Mouse (Mus musculus) embryonic fibroblast, embryonic 13.5 days (primary cell): ENCODE results near the gene Sin3a. TPM values are rescaled to one million over a fixed set of nuclear protein-coding genes. Genes with fewer than 3 reads are reported as not detected.
A peak's percentile ranks its signal among the peaks of the same experiment; 100 is the strongest.

Experiments
- H3K27ac ChIP-seq: 2 replicates; pipeline ENCODE4 v1.5.1; 2012; ENCODE audit warnings: low read length, control low read depth, inconsistent platforms; ENCODE audit not compliant: insufficient read depth
- H3K4me1 ChIP-seq: 2 replicates; pipeline ENCODE4 v1.6.1; 2011; ENCODE audit warnings: low read length; ENCODE audit not compliant: control insufficient read depth, insufficient read depth
- H3K4me3 ChIP-seq: 2 replicates; pipeline ENCODE4 v1.5.1; 2011; ENCODE audit warnings: mild to moderate bottlenecking, control low read depth, low read length; ENCODE audit not compliant: insufficient read depth
- CTCF ChIP-seq: IDR thresholded peaks from 2 replicates; pipeline ENCODE4 v1.5.1; 2011; ENCODE audit warnings: mild to moderate bottlenecking, control low read depth, low read length, moderate library complexity, borderline replicate concordance; ENCODE audit not compliant: insufficient read depth
- POLR2A ChIP-seq: IDR thresholded peaks from 2 replicates; pipeline ENCODE4 v1.6.1; 2011; ENCODE audit warnings: low read depth, mild to moderate bottlenecking, control low read depth, low read length, moderate library complexity
- polyA plus RNA-seq: library from polyadenylated mRNA; stranded (reverse); fragments of >200 nt; gene quantifications from 2 replicates; pipeline ENCODE4 v1.2.4, GENCODE M21; 2011; ENCODE audit warnings: low read depth; ENCODE audit not compliant: missing spikeins, insufficient read length

The Sin3a gene
- polyA plus RNA-seq, 1 experiment: 49.7 TPM

- TF ChIP-seq POLR2A (peak; percentile 86), CTCF (no peak)
- H3K4me1 ChIP-seq: no peaks in the 10 kb centered on the region
- H3K27ac ChIP-seq: peak overlapping the region; percentile 80
- H3K4me3 ChIP-seq: peak overlapping the region; percentile 81
Measured at GRCm38 (mm10) chr9:57073790-57074094, 1.9 kb downstream of the Sin3a start.

DNA sequence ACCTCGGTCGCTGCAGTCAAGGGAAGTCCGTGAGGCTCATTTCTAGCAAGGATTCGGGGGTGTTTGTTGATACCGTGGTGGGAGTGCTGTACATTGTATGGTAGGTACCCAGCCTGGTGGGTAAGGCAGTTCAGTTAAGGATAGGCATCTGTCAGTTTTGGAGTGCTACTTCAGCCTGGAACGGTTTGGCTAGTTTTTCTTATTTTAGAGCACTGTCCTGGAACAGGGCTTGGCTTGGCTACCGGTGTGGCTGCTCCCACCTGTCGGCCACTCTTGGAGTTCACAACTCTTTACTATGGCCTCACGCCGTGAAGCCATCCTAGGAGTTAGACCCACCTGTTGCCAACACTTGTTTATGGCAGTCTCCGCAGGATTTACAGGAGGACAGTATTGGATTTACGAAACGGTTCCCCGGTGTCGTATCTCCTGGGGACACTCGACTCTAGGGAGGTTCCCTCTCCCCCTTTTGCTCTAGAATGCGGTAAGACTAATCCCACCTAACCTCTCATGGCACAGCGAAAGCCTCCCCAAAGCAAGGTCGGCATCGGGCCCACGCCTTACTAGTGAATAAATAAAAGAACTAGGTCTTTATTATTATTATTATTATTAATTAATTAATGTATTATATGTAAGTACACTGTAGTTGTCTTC is 2.5 kb downstream of the Sin3a start:
- peak overlapping the region; percentile 80 for H3K27ac ChIP-seq
- TF ChIP-seq CTCF (no peak), POLR2A (no peak)
- H3K4me1 ChIP-seq: no peaks in the 10 kb centered on the region
- H3K4me3 ChIP-seq: peak overlapping the region; percentile 81

GRCm38 (mm10) chr9:57074822-57075603 is 3.2 kb downstream of the Sin3a start:
- Histone ChIP-seq H3K4me1 (no peaks in the 10 kb centered on the region), H3K27ac (peak overlapping the region; percentile 53), H3K4me3 (peak overlapping the region; percentile 81)
- TF ChIP-seq POLR2A (no peak), CTCF (no peak)

- TF ChIP-seq POLR2A: peak; percentile 53
- TF ChIP-seq CTCF: no peak
- H3K27ac ChIP-seq: peak overlapping the region; percentile 53
- H3K4me1 ChIP-seq: no peaks in the 10 kb centered on the region
- H3K4me3 ChIP-seq: peak overlapping the region; percentile 81
Measured at GRCm38 (mm10) chr9:57075681-57076381, 4.0 kb downstream of the Sin3a start.

DNA sequence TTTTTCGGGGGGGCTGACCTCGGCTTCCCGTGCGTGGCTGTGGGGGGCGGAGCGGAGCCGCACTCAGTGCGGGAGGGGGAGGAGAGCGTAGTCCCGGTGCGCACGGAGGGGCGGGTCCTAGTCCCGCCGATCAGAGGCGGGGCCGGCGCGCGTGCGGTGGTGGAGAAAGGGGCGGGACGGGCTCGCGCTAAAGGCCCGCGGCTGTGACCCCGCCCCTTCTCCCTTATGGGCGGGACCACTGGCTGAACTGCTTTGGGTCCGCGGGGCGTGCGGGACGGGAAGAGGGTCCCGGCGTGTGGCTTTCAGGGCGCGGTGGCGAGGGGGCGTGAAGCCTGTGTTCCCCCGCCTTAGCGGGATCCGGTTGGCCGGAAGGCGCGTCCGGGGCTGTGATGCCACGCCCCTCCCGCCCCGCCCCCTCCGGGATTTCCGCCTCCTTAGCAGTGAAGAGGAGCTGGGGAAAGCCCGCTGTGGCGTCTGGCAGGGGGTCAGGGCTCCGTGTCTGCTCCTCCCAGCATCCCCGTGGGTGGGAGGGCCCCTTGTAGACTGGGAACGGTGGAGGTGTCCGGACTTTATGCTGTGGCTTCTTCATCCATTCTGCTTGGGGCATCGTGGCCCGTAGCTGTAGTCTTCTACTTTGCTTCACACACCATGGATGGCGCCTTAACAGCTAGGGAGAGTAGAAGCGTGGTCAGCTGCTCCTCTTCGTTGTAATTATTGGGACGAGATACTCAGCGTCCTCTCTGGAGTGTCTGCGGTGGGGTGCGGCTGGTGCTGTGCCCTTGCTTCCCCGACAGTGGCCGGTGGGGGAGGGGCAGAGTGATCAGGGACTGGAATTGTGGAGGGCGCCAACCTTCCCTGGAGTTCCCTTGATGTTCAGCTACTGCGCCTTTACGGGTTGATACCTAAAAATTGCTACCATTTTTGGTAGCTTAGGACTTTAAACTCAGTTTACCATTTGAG is 5.1 kb downstream of the Sin3a start:
- peak overlapping the region; percentile 81 for H3K27ac ChIP-seq
- peak overlapping the region; percentile 89 for H3K4me3 ChIP-seq
- TF ChIP-seq POLR2A: peak; percentile 57
- TF ChIP-seq CTCF: no peak
- H3K4me1 ChIP-seq: no peaks in the 10 kb centered on the region

DNA sequence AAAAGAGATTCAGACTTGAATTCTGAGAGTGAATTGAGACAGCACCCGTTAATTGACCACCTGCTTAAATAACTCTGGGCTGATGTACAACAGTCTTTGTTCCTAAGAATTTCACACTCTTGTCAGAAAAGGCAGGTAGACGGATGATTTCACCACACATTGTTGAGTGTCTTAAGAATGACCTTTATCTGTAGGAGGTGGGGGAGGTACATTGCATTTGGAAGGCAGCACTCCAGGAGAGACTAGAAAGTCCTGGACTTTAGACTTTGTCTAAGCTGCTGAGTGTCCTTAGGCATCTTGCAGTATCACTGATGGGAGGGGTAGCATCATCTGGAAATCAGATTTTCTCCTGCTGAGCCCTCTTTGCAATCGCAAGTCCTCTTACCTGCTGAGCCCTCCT is 10.4 kb downstream of the Sin3a start:
- no peak overlapping the region for H3K4me3 ChIP-seq
- no peak overlapping the region for H3K27ac ChIP-seq
- TF ChIP-seq CTCF (no peak), POLR2A (no peak)
- no peaks in the 10 kb centered on the region for H3K4me1 ChIP-seq

DNA sequence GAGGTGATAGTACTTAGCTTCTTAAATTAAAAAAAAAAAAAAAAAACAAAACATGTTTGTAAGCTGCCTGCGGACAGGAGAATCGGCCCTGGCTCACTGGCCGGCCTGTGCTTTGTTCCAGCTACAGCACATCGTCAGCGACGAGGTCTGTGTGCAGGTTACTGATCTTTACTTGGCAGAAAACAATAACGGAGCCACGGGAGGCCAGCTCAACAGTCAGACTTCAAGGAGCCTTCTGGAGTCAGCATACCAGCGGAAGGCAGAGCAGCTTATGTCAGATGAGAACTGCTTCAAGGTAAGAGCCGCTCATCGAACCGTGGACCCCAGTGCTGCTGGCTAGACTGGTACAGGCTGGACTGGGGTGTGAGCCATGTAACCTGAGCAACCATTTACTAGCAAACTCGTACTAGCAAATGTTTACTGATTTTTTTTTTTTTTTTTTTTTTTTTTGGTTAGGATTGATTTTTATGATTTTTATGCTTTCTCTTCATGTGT is 45.5 kb downstream of the Sin3a start:
- Histone ChIP-seq H3K27ac (no peak overlapping the region), H3K4me1 (no peaks in the 10 kb centered on the region), H3K4me3 (no peak overlapping the region)
- TF ChIP-seq CTCF (no peak), POLR2A (no peak)

DNA sequence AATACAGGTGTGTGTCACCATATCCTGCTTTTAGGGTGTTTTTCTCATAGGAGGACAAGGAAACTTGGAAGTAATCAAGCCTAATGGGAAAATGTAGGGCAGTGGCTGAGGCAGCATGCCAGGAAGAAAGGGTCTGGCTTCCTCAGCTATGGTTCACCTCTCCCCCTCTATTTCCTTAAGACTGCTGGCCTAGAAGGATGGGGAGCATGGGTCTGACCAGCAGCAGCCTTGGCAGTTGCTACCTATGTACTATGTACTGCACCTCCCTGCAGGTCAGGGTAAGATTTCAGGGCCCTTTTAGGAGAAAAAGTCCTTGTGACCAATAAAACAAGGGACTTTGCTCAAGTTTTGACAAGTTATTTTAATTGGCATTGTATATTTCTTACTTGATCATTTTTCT is 57.8 kb downstream of the Sin3a start:
- TF ChIP-seq CTCF: no peak
- TF ChIP-seq POLR2A: no peak
- Histone ChIP-seq H3K27ac (no peak overlapping the region), H3K4me1 (peaks cover 2% of the 10 kb centered on the region; the same call in 1 of the 2 replicates), H3K4me3 (peak overlapping the region; percentile 67)
